Mouse (Mus musculus): ENCODE data around the gene Gm20481. TPM values are rescaled to one million over a fixed set of nuclear protein-coding genes. Genes with fewer than 3 reads are reported as not detected.
"Not testable (repeated sequence)": the region's sequence is repeated elsewhere in the genome, so short reads cannot be mapped to it uniquely, and the experiment has no call there.

The Gm20481 gene
- total RNA-seq (2018; cell fraction: chromatin; rRNA removed) = not detected
- total RNA-seq (2018; cell fraction: cytosol; rRNA removed) = under 1 TPM in 6 of 26 experiments, not detected in 20; 0.28 to 0.61 (median 0.46) TPM
- total RNA-seq (2018; cell fraction: nucleus; rRNA removed) = not detected
- polyA plus RNA-seq (2018) = not detected in 3 replicates

DNA sequence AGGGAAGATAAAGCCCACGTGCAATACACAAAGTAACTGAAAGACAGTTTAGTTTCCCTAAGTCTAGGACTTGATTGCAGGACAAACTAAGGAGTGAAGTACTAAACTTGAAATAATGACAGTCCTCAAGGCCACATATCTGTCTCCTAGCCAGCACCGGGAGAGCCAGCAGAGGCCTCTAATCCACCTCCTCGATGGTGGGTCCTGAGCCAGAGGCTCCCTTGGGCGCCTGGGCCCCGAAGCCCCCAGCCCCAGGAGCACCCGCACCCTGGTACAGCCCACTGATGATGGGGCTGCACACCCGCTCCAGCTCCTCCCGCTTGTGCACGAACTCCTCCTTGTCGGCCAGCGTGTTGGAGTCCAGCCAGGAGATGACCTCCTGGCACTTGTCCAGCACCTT is at the start of gene Gm20481:
TSS of gene Gm20481 (plus strand) at position 91 of the 400 bp plus-strand sequence.
- not testable (repeated sequence) for H3K27ac ChIP-seq; H3K36me3 ChIP-seq (ENCODE audit: inconsistent target); H3K4me3 ChIP-seq (ENCODE audit: inconsistent target); H3K79me2 ChIP-seq (ENCODE audit: inconsistent target)
- 84% methylated on average over 5 of the region's 11 CpGs for WGBS (ENCODE audit: missing documents)

DNA sequence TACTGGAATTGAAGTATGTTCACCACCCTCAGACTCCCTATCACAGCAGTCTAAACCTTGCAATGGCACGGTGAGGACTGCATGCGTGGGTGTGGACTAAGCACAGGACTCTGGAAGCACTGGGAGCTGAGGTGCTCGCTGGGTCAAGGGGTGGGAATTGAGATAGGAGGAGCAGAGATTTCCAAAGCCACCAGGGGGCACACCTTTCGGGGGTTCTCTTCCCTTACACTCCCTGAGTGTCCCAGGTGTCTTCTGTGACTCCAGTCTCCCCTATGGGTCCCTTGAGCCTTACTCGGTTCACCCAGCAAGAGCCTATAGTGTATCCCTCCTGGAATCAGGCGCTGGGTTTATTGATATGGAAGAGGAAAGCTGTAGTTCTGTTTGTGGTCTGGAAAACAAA is 46.8 kb upstream of the Gm20481 start:
- Histone ChIP-seq H3K4me3 (ENCODE audit: inconsistent target) (no peak overlapping the region), H3K27ac (no peak overlapping the region), H3K79me2 (ENCODE audit: inconsistent target) (no peaks in the 10 kb centered on the region), H3K36me3 (ENCODE audit: inconsistent target) (no peaks in the 10 kb centered on the region)
- WGBS (ENCODE audit: missing documents) = 80% methylated on average over 6 of the region's 6 CpGs

DNA sequence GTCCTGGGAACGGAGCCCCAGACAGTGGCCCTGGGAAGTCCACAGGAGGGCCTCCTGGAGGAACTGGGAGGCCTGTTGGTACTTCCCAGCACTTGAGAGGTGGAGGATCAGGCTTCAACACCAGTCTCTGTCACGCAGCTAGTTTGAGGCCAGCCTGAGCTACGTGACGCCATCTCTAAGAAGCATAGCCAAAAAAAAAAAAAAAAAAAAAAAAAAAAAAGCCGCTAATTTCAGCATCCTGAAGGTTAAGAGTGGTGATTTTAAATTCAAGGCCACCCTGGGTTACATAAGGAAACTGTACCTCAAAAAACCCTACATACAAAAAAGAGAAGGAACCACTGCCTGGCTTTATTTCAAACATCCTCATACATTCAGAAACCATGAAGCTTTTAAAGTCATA is 45.5 kb upstream of the Gm20481 start:
- Histone ChIP-seq H3K4me3 (ENCODE audit: inconsistent target) (no peak overlapping the region), H3K79me2 (ENCODE audit: inconsistent target) (no peaks in the 10 kb centered on the region), H3K36me3 (ENCODE audit: inconsistent target) (no peaks in the 10 kb centered on the region), H3K27ac (peak overlapping the region; percentile 78)
- 86% methylated on average over 1 of the region's 5 CpGs for WGBS (ENCODE audit: missing documents)

DNA sequence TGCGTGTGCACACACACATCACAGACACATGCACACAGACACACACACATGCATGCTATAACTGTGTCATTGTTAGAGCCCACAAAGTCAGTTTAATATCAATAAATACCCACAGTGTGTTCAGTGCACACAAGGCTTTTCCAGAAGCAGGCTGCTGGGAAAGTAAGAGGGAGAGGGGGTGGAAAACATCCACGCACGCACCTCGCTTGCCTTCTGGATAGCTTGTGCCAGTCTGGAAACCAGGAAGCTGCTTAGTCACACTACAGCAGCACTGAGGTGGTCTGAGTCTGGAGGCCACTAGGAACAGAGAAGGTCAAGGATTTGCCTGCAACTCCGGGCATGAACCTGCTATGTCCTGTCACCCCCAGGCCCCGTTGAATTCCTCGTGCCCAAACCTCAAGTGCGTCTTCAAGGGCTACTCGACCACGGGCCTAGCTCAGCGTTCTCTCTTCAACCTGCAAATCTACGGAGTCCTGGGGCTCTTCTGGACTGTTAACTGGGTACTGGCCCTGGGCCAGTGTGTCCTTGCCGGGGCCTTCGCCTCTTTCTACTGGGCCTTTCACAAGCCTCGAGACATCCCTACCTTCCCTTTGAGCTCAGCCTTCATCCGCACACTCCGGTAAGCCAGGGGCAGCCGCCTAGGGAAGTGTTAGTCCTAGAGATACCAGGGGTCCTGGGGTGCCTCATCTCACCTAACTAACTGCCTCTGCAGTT is 42.2 kb upstream of the Gm20481 start:
- WGBS (ENCODE audit: missing documents) = 93% methylated on average over 18 of the region's 18 CpGs
- 0 out of 2 replicates have a peak, but pooled peaks cover under 1% of the 10 kb centered on the region for H3K36me3 ChIP-seq (ENCODE audit: inconsistent target)
- H3K79me2 ChIP-seq (ENCODE audit: inconsistent target) = peaks cover 13% of the 10 kb centered on the region
- H3K4me3 ChIP-seq (ENCODE audit: inconsistent target) = no peak overlapping the region
- no peak overlapping the region for H3K27ac ChIP-seq

DNA sequence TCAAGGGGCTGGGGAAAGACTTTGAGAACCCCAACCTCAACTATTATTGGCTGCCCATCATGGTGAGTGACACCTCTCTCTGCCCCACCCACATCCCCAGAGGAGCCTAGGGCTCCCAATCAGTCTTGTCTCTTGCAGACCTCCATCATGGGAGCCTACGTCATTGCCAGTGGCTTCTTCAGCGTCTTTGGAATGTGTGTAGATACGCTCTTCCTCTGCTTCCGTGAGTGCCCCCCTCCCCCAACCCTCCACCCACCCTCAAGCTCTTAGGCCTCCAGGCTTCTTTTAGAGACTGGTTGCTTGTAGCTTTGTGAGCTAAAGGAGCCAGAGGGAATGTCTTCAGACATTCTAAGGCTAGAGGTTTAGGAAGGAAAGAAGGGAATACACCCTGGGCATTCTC is 40.9 kb upstream of the Gm20481 start:
- peaks cover 27% of the 10 kb centered on the region for H3K79me2 ChIP-seq (ENCODE audit: inconsistent target)
- no peak overlapping the region for H3K27ac ChIP-seq
- H3K36me3 ChIP-seq (ENCODE audit: inconsistent target) = peaks cover 14% of the 10 kb centered on the region; the same call in 1 of the 2 replicates
- WGBS (ENCODE audit: missing documents) = 85% methylated on average over 4 of the region's 4 CpGs
- H3K4me3 ChIP-seq (ENCODE audit: inconsistent target) = no peak overlapping the region

DNA sequence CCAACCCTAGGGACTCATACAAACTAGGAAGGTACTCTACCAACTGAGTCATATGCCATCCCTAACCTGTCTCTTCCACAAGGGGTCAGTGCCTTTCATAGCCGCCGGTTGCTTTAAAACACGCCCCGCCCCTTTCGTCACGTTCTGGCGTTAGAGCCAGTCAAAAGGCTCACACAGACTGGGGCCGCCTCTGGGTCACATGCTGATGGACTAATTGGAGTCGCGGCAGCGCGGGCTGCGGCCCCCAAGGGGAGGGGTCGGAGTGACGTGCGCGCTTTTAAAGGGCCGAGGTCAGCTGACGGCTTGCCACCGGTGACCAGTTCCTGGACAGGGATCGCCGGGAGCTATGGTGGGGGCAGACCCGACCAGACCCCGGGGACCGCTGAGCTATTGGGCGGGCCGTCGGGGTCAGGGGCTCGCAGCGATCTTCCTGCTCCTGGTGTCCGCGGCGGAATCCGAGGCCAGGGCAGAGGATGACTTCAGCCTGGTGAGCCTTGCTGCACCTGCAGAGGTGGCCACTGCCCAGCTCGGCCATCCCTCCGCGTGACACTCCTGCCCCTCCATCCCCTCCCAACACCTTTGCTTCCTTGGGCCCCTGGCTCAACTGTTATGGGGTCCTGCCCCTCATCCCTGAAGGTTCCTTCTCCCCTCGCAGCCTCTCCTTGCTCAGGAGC is 38.5 kb upstream of the Gm20481 start, which contains the start of gene Neu1:
TSS of gene Neu1 (plus strand) at position 193 of the 674 bp plus-strand sequence.
- under 1% methylated on average over 37 of the region's 38 CpGs for WGBS (ENCODE audit: missing documents)
- H3K27ac ChIP-seq = peak within 1 kb of the TSS; percentile 78
- H3K79me2 ChIP-seq (ENCODE audit: inconsistent target) = peaks cover 48% of the 10 kb centered on the region

DNA sequence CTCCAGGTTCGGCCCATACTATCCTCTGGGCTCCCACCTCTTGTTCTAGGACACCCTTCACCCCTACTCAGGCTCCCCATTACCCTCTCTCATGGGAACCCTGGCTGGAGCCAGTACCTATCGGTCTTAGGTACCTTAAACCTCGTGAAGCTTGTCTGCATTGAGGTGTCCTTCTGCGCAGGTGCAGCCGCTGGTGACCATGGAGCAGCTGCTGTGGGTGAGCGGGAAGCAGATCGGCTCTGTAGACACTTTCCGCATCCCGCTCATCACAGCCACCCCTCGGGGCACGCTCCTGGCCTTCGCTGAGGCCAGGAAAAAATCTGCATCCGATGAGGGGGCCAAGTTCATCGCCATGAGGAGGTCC is 38.0 kb upstream of the Gm20481 start:
- WGBS (ENCODE audit: missing documents) = 9% methylated on average over 14 of the region's 14 CpGs
- Histone ChIP-seq H3K27ac (peak overlapping the region; percentile 78), H3K79me2 (ENCODE audit: inconsistent target) (peaks cover 48% of the 10 kb centered on the region), H3K36me3 (ENCODE audit: inconsistent target) (peaks cover 40% of the 10 kb centered on the region), H3K4me3 (ENCODE audit: inconsistent target) (peak overlapping the region; percentile 99)

More for the DNA sequence above, 38.5 kb upstream of the Gm20481 start, which contains the start of gene Neu1:
- Histone ChIP-seq H3K36me3 (ENCODE audit: inconsistent target) (peaks cover 35% of the 10 kb centered on the region), H3K4me3 (ENCODE audit: inconsistent target) (peak within 1 kb of the TSS; percentile 99)

DNA sequence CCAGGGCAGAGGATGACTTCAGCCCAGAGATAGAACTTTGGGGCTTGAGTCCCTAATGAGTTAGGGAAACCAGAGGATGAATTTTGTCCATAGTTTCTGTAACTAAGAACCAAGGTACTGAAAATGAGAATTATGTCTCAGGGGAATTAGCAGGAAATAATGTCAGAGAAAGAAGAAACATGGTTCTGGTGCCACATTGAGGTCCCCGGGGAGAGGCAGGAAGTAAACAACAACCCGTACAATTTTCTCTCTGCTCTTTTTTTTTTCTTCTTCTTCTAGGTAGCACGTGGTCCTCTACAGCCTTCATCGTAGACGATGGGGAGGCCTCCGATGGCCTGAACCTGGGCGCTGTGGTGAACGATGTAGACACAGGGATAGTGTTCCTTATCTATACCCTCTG is 37.4 kb upstream of the Gm20481 start:
- H3K4me3 ChIP-seq (ENCODE audit: inconsistent target) = peak overlapping the region; percentile 99
- WGBS (ENCODE audit: missing documents) = 51% methylated on average over 8 of the region's 8 CpGs
- peaks cover 41% of the 10 kb centered on the region for H3K36me3 ChIP-seq (ENCODE audit: inconsistent target)
- peaks cover 48% of the 10 kb centered on the region for H3K79me2 ChIP-seq (ENCODE audit: inconsistent target)
- peak overlapping the region; percentile 78 for H3K27ac ChIP-seq

DNA sequence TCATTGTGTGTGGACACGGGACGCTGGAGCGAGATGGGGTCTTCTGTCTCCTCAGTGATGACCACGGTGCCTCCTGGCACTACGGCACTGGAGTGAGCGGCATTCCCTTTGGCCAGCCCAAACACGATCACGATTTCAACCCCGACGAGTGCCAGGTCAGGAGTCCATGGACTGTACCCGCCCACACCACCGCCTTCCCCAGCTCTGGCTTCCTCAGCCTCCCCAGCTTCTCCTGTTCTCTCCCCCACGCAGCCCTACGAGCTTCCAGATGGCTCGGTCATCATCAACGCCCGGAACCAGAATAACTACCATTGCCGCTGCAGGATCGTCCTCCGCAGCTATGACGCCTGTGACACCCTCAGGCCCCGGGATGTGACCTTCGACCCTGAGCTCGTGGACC is 35.7 kb upstream of the Gm20481 start:
- Histone ChIP-seq H3K4me3 (ENCODE audit: inconsistent target) (no peak overlapping the region), H3K36me3 (ENCODE audit: inconsistent target) (peaks cover 41% of the 10 kb centered on the region), H3K27ac (no peak overlapping the region), H3K79me2 (ENCODE audit: inconsistent target) (peaks cover 48% of the 10 kb centered on the region)
- 86% methylated on average over 23 of the region's 24 CpGs for WGBS (ENCODE audit: missing documents)

DNA sequence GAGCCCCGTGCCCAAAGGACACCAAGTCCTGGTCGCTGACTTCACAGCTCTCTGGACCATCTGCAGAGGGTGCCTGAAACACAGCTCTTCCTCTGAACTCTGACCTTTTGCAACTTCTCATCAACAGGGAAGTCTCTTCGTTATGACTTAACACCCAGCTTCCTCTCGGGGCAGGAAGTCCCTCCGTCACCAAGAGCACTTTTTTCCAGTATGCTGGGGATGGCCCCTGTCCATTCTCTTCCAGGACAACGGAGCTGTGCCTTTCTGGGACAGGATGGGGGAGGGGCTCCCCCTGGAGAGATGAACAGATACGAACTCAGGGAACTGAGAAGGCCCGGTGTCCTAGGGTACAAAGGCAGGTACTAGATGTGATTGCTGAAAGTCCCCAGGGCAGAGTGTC is 34.9 kb upstream of the Gm20481 start:
- Histone ChIP-seq H3K27ac (0 out of 2 replicates have a peak overlapping the region, but pooled peaks have one; percentile 15), H3K4me3 (ENCODE audit: inconsistent target) (no peak overlapping the region), H3K36me3 (ENCODE audit: inconsistent target) (peaks cover 41% of the 10 kb centered on the region), H3K79me2 (ENCODE audit: inconsistent target) (peaks cover 48% of the 10 kb centered on the region)
- 37% methylated on average over 8 of the region's 8 CpGs for WGBS (ENCODE audit: missing documents)

DNA sequence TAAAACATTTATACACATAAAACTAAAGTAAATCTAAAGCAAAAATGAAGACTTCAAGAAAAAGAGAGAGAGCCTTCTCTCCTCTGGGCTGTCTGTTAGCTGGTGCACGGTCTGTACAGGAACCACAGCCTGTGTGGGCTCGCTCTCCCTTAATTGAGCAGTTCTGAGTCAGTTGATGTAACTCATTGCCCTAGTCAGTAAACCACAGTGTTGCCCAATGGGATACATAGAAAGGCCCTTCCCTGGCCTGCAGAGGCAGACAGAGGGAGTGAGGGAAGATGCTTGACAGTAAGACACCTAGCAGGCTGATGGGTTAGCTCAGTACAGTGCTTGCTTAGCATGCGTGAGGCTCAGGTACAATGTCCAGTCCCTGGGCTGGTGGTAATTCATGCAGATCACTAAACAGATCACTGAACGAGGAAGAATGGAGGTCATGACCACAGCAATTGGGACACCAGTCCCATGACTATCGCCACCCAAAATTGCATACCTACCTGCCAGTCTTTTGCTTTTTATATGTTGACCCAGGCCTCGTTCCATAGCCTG is 31.7 kb upstream of the Gm20481 start:
- WGBS (ENCODE audit: missing documents) = 47% methylated on average over 6 of the region's 6 CpGs
- peaks cover 29% of the 10 kb centered on the region for H3K79me2 ChIP-seq (ENCODE audit: inconsistent target)
- no peak overlapping the region for H3K4me3 ChIP-seq (ENCODE audit: inconsistent target)
- H3K27ac ChIP-seq = no peak overlapping the region
- H3K36me3 ChIP-seq (ENCODE audit: inconsistent target) = peaks cover 35% of the 10 kb centered on the region

DNA sequence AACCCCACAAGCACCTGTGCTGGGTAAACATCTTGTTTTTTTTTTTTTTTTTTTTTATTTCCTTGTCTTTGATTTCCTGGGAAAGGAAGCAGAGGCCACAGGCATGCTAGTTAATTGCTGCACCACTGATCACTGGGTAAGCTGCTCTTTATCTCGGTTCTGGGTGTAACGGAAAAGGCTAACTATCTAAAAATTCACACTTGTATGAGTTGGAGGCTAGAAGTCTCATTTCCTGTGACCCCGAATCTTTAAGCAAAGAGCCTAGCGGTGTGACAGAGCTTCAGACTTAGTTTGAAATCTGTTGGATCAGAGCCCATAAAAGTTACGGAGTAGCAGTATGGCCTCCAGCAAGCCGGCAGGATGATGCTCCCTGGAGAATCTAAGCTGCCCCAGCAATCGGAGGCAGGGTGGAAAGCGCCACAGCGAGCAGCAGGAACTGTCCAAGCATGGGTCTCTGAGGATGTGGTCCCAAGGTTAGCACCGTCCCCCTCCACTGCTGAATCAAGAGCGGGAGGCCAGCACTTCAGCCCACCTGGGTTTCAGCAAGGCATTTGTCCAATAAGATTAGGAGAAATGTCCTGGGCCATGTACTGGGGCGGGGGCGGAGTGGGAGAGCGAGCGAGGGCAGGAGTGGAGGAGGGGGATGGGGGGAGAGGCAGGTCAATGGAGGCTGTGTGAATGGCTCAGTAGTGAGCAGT is 28.2 kb upstream of the Gm20481 start:
- peaks cover 2% of the 10 kb centered on the region; the same call in 1 of the 2 replicates for H3K36me3 ChIP-seq (ENCODE audit: inconsistent target)
- H3K27ac ChIP-seq = no peak overlapping the region
- WGBS (ENCODE audit: missing documents) = 83% methylated on average over 15 of the region's 15 CpGs
- H3K4me3 ChIP-seq (ENCODE audit: inconsistent target) = no peak overlapping the region
- H3K79me2 ChIP-seq (ENCODE audit: inconsistent target) = no peaks in the 10 kb centered on the region

DNA sequence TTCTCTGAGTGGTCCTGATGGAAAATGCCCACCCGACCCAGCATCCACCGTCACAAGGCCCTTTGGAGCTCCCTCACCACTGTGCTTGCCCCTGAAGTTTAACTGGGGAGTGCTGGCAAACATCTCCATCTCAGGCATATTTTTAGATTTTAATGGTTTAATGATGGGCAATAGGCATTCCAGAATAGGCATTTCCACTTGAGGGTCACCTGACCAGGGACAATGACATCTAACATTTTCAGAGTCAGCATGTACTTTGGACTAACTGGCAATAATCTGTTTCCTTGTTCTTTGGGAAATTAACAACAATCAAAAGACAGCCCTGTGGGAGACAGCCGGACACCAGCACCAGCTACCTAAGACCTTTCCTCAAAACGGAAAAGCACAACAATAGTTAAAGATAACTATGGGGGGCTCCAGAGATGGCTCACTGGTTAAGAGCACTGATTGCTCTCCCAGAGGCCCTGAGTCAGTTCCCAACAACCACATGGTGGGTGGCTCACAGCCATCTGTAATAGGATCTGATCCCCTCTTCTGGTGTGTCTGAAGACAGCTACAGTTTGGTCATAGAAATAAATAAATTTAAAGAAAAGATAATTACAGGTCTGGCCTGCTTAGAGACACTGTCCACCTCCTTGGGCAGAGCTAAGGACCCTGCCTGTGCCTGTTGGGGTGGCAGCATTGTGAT is 26.4 kb upstream of the Gm20481 start:
- no peak overlapping the region for H3K4me3 ChIP-seq (ENCODE audit: inconsistent target)
- WGBS (ENCODE audit: missing documents) = 95% methylated on average over 4 of the region's 4 CpGs
- no peak overlapping the region for H3K27ac ChIP-seq
- H3K36me3 ChIP-seq (ENCODE audit: inconsistent target) = no peaks in the 10 kb centered on the region
- H3K79me2 ChIP-seq (ENCODE audit: inconsistent target) = no peaks in the 10 kb centered on the region

DNA sequence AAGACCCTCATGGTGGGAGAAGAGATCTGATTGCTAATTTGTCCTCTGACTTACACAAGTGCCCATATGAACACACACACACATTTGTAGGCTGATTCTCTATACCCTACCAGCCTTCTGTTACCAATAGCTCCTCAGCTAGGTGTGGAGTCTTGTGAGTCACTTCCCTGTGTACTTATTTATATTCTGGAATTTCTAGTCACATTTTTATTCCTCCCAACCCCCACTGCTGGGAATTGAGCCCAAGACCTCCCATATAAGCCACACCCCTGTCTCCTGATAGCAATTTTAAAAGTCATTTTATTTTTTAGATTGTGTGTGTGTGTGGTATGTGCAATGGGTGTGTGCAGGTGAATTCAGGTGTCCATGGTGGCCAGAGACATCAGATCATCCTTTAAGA is 25.4 kb upstream of the Gm20481 start:
- Histone ChIP-seq H3K27ac (no peak overlapping the region), H3K79me2 (ENCODE audit: inconsistent target) (no peaks in the 10 kb centered on the region), H3K36me3 (ENCODE audit: inconsistent target) (peaks cover under 1% of the 10 kb centered on the region; the same call in 1 of the 2 replicates), H3K4me3 (ENCODE audit: inconsistent target) (no peak overlapping the region)
